13 mouse cellular contexts compared by ENCODE assay signal in genomic region chr6:97150156-97150555, GRCm38 (mm10). TPM values are rescaled to one million over a fixed set of nuclear protein-coding genes. Genes with fewer than 3 reads are reported as not detected.
DNase-seq lines count a peak whose midpoint lies in the region; ATAC-seq and TF ChIP-seq lines count a peak whose summit lies in the region.
"Had no signal": no experiment of that assay in that cellular context is flagged by ENCODE, and none has a peak within 500 bp of the region (broad histone marks: within the 10 kb centered on the region; RNA-seq: fewer than 3 reads in every experiment).

No protein-coding gene starts in this region.

- no peaks in the 10 kb centered on the region for H3K36me3 ChIP-seq in kidney, postnatal 0 days (ENCODE audit: insufficient read depth, low read length)
- H3K36me3 ChIP-seq in thymus, adult 2 months (ENCODE audit: control insufficient read depth, insufficient read depth, low read length) = no peaks in the 10 kb centered on the region

- no peak overlapping the region for H3K4me3 ChIP-seq in kidney, postnatal 0 days (replicated peaks; ENCODE audit: low read depth, low read length)
- H3K4me3 ChIP-seq in thymus, adult 2 months (ENCODE audit: control insufficient read depth, insufficient read depth, low read length) = no peak overlapping the region
- H3K4me3 ChIP-seq: erythroblast, embryonic 14.5 days; megakaryocyte, embryonic 14.5 days had no signal

- no peaks in the 10 kb centered on the region; the same call in 1 of the 2 replicates for H3K4me1 ChIP-seq in kidney, postnatal 0 days (replicated peaks; ENCODE audit: insufficient read depth, low read length)
- peaks cover 10% of the 10 kb centered on the region for H3K4me1 ChIP-seq in thymus, adult 2 months (replicated peaks; ENCODE audit: control insufficient read depth, insufficient read depth, low read length)

- no peaks in the 10 kb centered on the region for H3K27me3 ChIP-seq in kidney, postnatal 0 days (ENCODE audit: insufficient read depth, low read length)
- no peaks in the 10 kb centered on the region for H3K27me3 ChIP-seq in thymus, adult 2 months (ENCODE audit: control insufficient read depth, insufficient read depth, low read length)
- H3K27me3 ChIP-seq: megakaryocyte, embryonic 14.5 days had no signal

- no peak overlapping the region for H3K4me2 ChIP-seq in kidney, postnatal 0 days (ENCODE audit: low read length)

- no peak overlapping the region for H3K27ac ChIP-seq in kidney, postnatal 0 days
- no peak overlapping the region for H3K27ac ChIP-seq in thymus, adult 2 months (ENCODE audit: control insufficient read depth, insufficient read depth, low read length)

- 87% methylated on average over 6 of the region's 6 CpGs for WGBS in kidney, postnatal 0 days
- WGBS in thymus, adult 2 months = 81% methylated on average over 6 of the region's 6 CpGs

- H3K9ac ChIP-seq in kidney, postnatal 0 days (ENCODE audit: low read depth, low read length) = no peak overlapping the region

- no peak for TF ChIP-seq POLR2A in thymus, adult 2 months (IDR thresholded peaks at IDR 0.05; ENCODE audit: control insufficient read depth, extremely low read depth, insufficient read depth, low read length, poor library complexity)

- no peak for ATAC-seq in kidney, postnatal 0 days (replicated peaks; ENCODE audit: low FRiP score, low read depth)
- ATAC-seq: inflammation-experienced regulatory T-cells, adult 6 months had no signal

- DNase-seq in kidney, postnatal 0 days (ENCODE audit: low spot score) = no peak
- no peak for DNase-seq in kidney, postnatal 14 days
- peak; percentile 6 for DNase-seq in thymus, postnatal 14 days
- no peak for DNase-seq in thymus, adult 2 months
- DNase-seq in adipocyte (ENCODE audit: low spot score) = peak; percentile 22
- DNase-seq in urinary bladder, adult 2 months (ENCODE audit: low spot score) = no peak
- DNase-seq in left cerebral cortex, adult 18-20 months (ENCODE audit: low spot score in 2 of 2) = no peak
- DNase-seq: cerebellum, adult 2 months; heart, postnatal 14 days; kidney, postnatal 36 days had no signal

- no peaks in the 10 kb centered on the region for H3K9me3 ChIP-seq in kidney, postnatal 0 days (replicated peaks; ENCODE audit: low read length)
- H3K9me3 ChIP-seq: megakaryocyte, embryonic 14.5 days had no signal

- TF ChIP-seq CTCF in kidney, postnatal 0 days (IDR thresholded peaks at IDR 0.05; ENCODE audit: low read depth) = peak; percentile 38; the same call in 1 of the 2 replicates
- no peak for TF ChIP-seq CTCF in thymus, adult 2 months (IDR thresholded peaks at IDR 0.05; ENCODE audit: borderline replicate concordance, control insufficient read depth, extremely low read depth, insufficient read depth, low read length, poor library complexity)

RNA-seq across cellular contexts. Expression of gene Eogt, which starts 1.2 kb away (rescaled TPM):
- polyA plus RNA-seq in kidney, postnatal 0 days (2015; fragmentation: Nextera tagmentation; extraction: Ambion mirVana) = 12.8 and 14.4 TPM in 2 replicates
- polyA plus RNA-seq in thymus, adult 2 months (2012; rRNA removed) = 6.5 and 8.6 TPM in 2 replicates
- 23.8 and 27.2 TPM in 2 replicates for polyA plus RNA-seq in urinary bladder, adult 2 months (2012; rRNA removed)
- total RNA-seq in left cerebral cortex, adult 18-20 months (2021) = 10 to 100 TPM; 20.8 to 21.2 TPM
- polyA plus RNA-seq: erythroblast, embryonic 14.5 days had no signal

RNA-seq across cellular contexts. Expression of gene Tmf1, which starts 28.8 kb away (rescaled TPM):
- polyA plus RNA-seq in kidney, postnatal 0 days (2015; fragmentation: Nextera tagmentation; extraction: Ambion mirVana) = 48.6 and 50.7 TPM in 2 replicates
- polyA plus RNA-seq in thymus, adult 2 months (2012; rRNA removed) = 3.9 and 4.7 TPM in 2 replicates
- 4.2 and 8.2 TPM in 2 replicates for polyA plus RNA-seq in urinary bladder, adult 2 months (2012; rRNA removed)
- 10 to 100 TPM; 49.7 to 54.4 TPM for total RNA-seq in left cerebral cortex, adult 18-20 months (2021)

RNA-seq across cellular contexts. Expression of gene Uba3, which starts 55.3 kb away (rescaled TPM):
- 57.1 TPM in 2 replicates for polyA plus RNA-seq in kidney, postnatal 0 days (2015; fragmentation: Nextera tagmentation; extraction: Ambion mirVana)
- polyA plus RNA-seq in thymus, adult 2 months (2012; rRNA removed) = 14.3 and 18.3 TPM in 2 replicates
- polyA plus RNA-seq in urinary bladder, adult 2 months (2012; rRNA removed) = 41.8 and 52.7 TPM in 2 replicates
- 10 to 100 TPM; 70.9 to 74.3 TPM for total RNA-seq in left cerebral cortex, adult 18-20 months (2021)

Comparison
In these comparisons a context has a peak if more than half of its experiments do, and no peak if none do; other contexts are left out.
1. DNase-seq: peak in thymus, postnatal 14 days (single experiment) and adipocyte (single experiment); none in kidney, postnatal 0 days (single experiment), kidney, postnatal 14 days (single experiment), thymus, adult 2 months (single experiment), urinary bladder, adult 2 months (single experiment) and left cerebral cortex, adult 18-20 months (0 of 2).